ENCODE assay signal across 14 mouse cellular contexts in genomic region chr1:113358242-113358641, GRCm38 (mm10).
DNase-seq lines count a peak whose midpoint lies in the region; ATAC-seq and TF ChIP-seq lines count a peak whose summit lies in the region.
"Had no signal": no experiment of that assay in that cellular context is flagged by ENCODE, and none has a peak within 500 bp of the region (broad histone marks: within the 10 kb centered on the region; RNA-seq: fewer than 3 reads in every experiment).

No protein-coding gene starts in this region.

- DNase-seq in brain, embryonic 14.5 days (ENCODE audit: low read depth): peak; percentile 84
- peak; percentile 24 to 47 for DNase-seq in cerebellum, adult 2 months
- peak; percentile 31 for DNase-seq in forebrain, postnatal 0 days
- no peak for DNase-seq in gastrocnemius, postnatal 14 days
- DNase-seq in layer of hippocampus, adult 11-12 months (ENCODE audit: low spot score): no peak
- no peak for DNase-seq in urinary bladder, postnatal 10 days (ENCODE audit: low spot score)
- DNase-seq: gastrocnemius, adult 2 months; kidney, adult 2 months; right cerebral cortex, postnatal 14 days had no signal

- 8% methylated on average over 4 of the region's 4 CpGs for WGBS in cerebellum, adult 2 months
- 16% methylated on average over 4 of the region's 4 CpGs for WGBS in forebrain, postnatal 0 days
- WGBS in neural tube, embryonic 13.5 days: 43% methylated on average over 4 of the region's 4 CpGs

- 0 out of 2 replicates have a peak, but pooled peaks cover 2% of the 10 kb centered on the region for H3K4me1 ChIP-seq in cerebellum, adult 2 months (ENCODE audit: control insufficient read depth, insufficient read depth, low read length)
- H3K4me1 ChIP-seq in forebrain, postnatal 0 days (ENCODE audit: insufficient read depth): no peaks in the 10 kb centered on the region
- peaks cover 4% of the 10 kb centered on the region; the same call in 1 of the 2 replicates for H3K4me1 ChIP-seq in neural tube, embryonic 13.5 days (replicated peaks)
- H3K4me1 ChIP-seq: limb, embryonic 13.5 days; lung, embryonic 15.5 days; stomach, embryonic 15.5 days had no signal

- intact Hi-C loops in gastrocnemius, postnatal 14 days (cut with DNase I; ENCODE audit: low total_unique reads): no loop called here

- no peak overlapping the region for H3K4me3 ChIP-seq in cerebellum, adult 2 months (replicated peaks; ENCODE audit: insufficient read depth, low read depth, low read length)
- H3K4me3 ChIP-seq in forebrain, postnatal 0 days (ENCODE audit: low read depth, low read length): no peak overlapping the region
- no peak overlapping the region for H3K4me3 ChIP-seq in neural tube, embryonic 13.5 days
- H3K4me3 ChIP-seq: gastrocnemius, adult 2 months; layer of hippocampus, adult 2 months; limb, embryonic 13.5 days; lung, embryonic 15.5 days; stomach, embryonic 15.5 days had no signal

- no peaks in the 10 kb centered on the region for H3K27me3 ChIP-seq in cerebellum, adult 2 months (ENCODE audit: control insufficient read depth, insufficient read depth, low read length)
- H3K27me3 ChIP-seq in forebrain, postnatal 0 days (ENCODE audit: insufficient read depth, low read length): no peaks in the 10 kb centered on the region
- H3K27me3 ChIP-seq in neural tube, embryonic 13.5 days: no peaks in the 10 kb centered on the region
- H3K27me3 ChIP-seq: limb, embryonic 13.5 days; lung, embryonic 15.5 days; stomach, embryonic 15.5 days had no signal

- no peak overlapping the region for H3K9ac ChIP-seq in forebrain, postnatal 0 days
- no peak overlapping the region for H3K9ac ChIP-seq in neural tube, embryonic 13.5 days
- H3K9ac ChIP-seq: limb, embryonic 13.5 days; lung, embryonic 15.5 days; stomach, embryonic 15.5 days had no signal

- no peak overlapping the region for H3K27ac ChIP-seq in cerebellum, adult 2 months (ENCODE audit: insufficient read depth, low read length)
- no peak overlapping the region for H3K27ac ChIP-seq in forebrain, postnatal 0 days (ENCODE audit: low read depth, low read length)
- H3K27ac ChIP-seq in neural tube, embryonic 13.5 days (replicated peaks): no peak overlapping the region
- H3K27ac ChIP-seq: gastrocnemius, adult 2 months; layer of hippocampus, adult 2 months; limb, embryonic 13.5 days; lung, embryonic 15.5 days; stomach, embryonic 15.5 days had no signal

- no peaks in the 10 kb centered on the region for H3K9me3 ChIP-seq in forebrain, postnatal 0 days (ENCODE audit: low read length)
- H3K9me3 ChIP-seq in neural tube, embryonic 13.5 days: no peaks in the 10 kb centered on the region
- H3K9me3 ChIP-seq: limb, embryonic 13.5 days; lung, embryonic 15.5 days; stomach, embryonic 15.5 days had no signal

- ATAC-seq in forebrain, postnatal 0 days: peak; percentile 48
- ATAC-seq in neural tube, embryonic 13.5 days (ENCODE audit: low read depth): peak; percentile 59; the same call in 1 of the 2 replicates

- no peak for TF ChIP-seq POLR2A in brain, embryonic 14.5 days (IDR thresholded peaks at IDR 0.05; ENCODE audit: borderline replicate concordance, extremely low read depth, insufficient read depth, insufficient read length, poor library complexity, severe bottlenecking)
- TF ChIP-seq POLR2A in cerebellum, adult 2 months (IDR thresholded peaks at IDR 0.05; ENCODE audit: borderline replicate concordance, insufficient read depth, low read length): no peak

- no peak overlapping the region for H3K4me2 ChIP-seq in forebrain, postnatal 0 days (ENCODE audit: low read depth)
- no peak overlapping the region for H3K4me2 ChIP-seq in neural tube, embryonic 13.5 days
- H3K4me2 ChIP-seq: limb, embryonic 13.5 days; lung, embryonic 15.5 days; stomach, embryonic 15.5 days had no signal

- H3K36me3 ChIP-seq in forebrain, postnatal 0 days (ENCODE audit: insufficient read depth): no peaks in the 10 kb centered on the region
- H3K36me3 ChIP-seq in neural tube, embryonic 13.5 days: no peaks in the 10 kb centered on the region
- H3K36me3 ChIP-seq: limb, embryonic 13.5 days; lung, embryonic 15.5 days; stomach, embryonic 15.5 days had no signal

- TF ChIP-seq CTCF in brain, embryonic 14.5 days (IDR thresholded peaks at IDR 0.05; ENCODE audit: borderline replicate concordance, extremely low read depth, insufficient read depth, insufficient read length): no peak
- no peak for TF ChIP-seq CTCF in cerebellum, adult 2 months (IDR thresholded peaks at IDR 0.05; ENCODE audit: borderline replicate concordance, insufficient read depth, low read depth, low read length)
- no peak for TF ChIP-seq CTCF in forebrain, postnatal 0 days (IDR thresholded peaks at IDR 0.05; ENCODE audit: low read depth)

Comparison
In these comparisons a context has a peak if more than half of its experiments do, and no peak if none do; other contexts are left out.
1. DNase-seq: peak in brain, embryonic 14.5 days (single experiment), cerebellum, adult 2 months (2 of 2) and forebrain, postnatal 0 days (single experiment); none in gastrocnemius, postnatal 14 days (single experiment), layer of hippocampus, adult 11-12 months (single experiment) and urinary bladder, postnatal 10 days (single experiment).